Mouse (Mus musculus) limb, embryonic 14.5 days (tissue): Measurements from ENCODE around the gene Akr1b3. TPM values are rescaled to one million over a fixed set of nuclear protein-coding genes. Genes with fewer than 3 reads are reported as not detected.
A peak's percentile ranks its signal among the peaks of the same experiment; 100 is the strongest.
"Not testable (repeated sequence)": the region's sequence is repeated elsewhere in the genome, so short reads cannot be mapped to it uniquely, and the experiment has no call there.

Source experiments
- ATAC-seq: fragments of 200-750 bp; cut with Nextera tagmentation; 2 replicates; pipeline ENCODE4 v1.8.0; 2017; ENCODE audit warnings: low read depth, moderate number of reproducible peaks, moderate TSS enrichment; ENCODE audit not compliant: low FRiP score
- DNase-seq: peaks from one replicate; pipeline ENCODE4 v3.0.0-alpha.2; 2015; ENCODE audit warnings: low spot score
- H3K27ac ChIP-seq: fragments of 300-500 bp; sonication (generic); replicated peaks from 2 replicates; pipeline ENCODE4 v1.5.1; 2014; ENCODE audit warnings: low read depth, mild to moderate bottlenecking, low read length, moderate library complexity, mixed read lengths
- H3K27me3 ChIP-seq: fragments of 300-500 bp; sonication (generic); 2 replicates; pipeline ENCODE4 v1.6.1; 2014; ENCODE audit warnings: low read length, mixed read lengths; ENCODE audit not compliant: control insufficient read depth, insufficient read depth
- H3K36me3 ChIP-seq: fragments of 300-500 bp; sonication (generic); 2 replicates; pipeline ENCODE4 v1.6.1; 2014; ENCODE audit warnings: mild to moderate bottlenecking, low read length, moderate library complexity, mixed read lengths; ENCODE audit not compliant: control insufficient read depth, insufficient read depth
- H3K4me1 ChIP-seq: fragments of 300-500 bp; sonication (generic); 2 replicates; pipeline ENCODE4 v1.6.1; 2014; ENCODE audit warnings: antibody characterized with exemption, low read length, mixed read lengths; ENCODE audit not compliant: control insufficient read depth, insufficient read depth
- H3K4me2 ChIP-seq: fragments of 300-500 bp; sonication (generic); replicated peaks from 2 replicates; pipeline ENCODE4 v1.6.1; 2014; ENCODE audit warnings: low read depth, mild to moderate bottlenecking, low read length, moderate library complexity; ENCODE audit not compliant: severe bottlenecking
- H3K4me3 ChIP-seq: fragments of 300-500 bp; sonication (generic); replicated peaks from 2 replicates; pipeline ENCODE4 v1.5.1; 2014; ENCODE audit warnings: low read length
- H3K9ac ChIP-seq: fragments of 300-500 bp; sonication (generic); 2 replicates; pipeline ENCODE4 v1.6.1; 2014; ENCODE audit warnings: mild to moderate bottlenecking, low read depth, low read length, moderate library complexity; ENCODE audit not compliant: severe bottlenecking
- H3K9me3 ChIP-seq: fragments of 300-500 bp; sonication (generic); 2 replicates; pipeline ENCODE4 v1.6.1; 2016; ENCODE audit warnings: low read length; ENCODE audit not compliant: control insufficient read depth
- POLR2A ChIP-seq: fragments of 200-500 bp; IDR thresholded peaks from 2 replicates; pipeline ENCODE4 v1.8.0; 2012; ENCODE audit warnings: inconsistent platforms, mild to moderate bottlenecking, moderate library complexity, borderline replicate concordance; ENCODE audit not compliant: insufficient read depth, insufficient read length; ENCODE audit errors: extremely low read depth
- WGBS: fragments of 180-500 bp; shearing (Covaris S2); extraction: QIAGEN DNeasy Blood & Tissue Kit; methylation state at CpG from one replicate; pipeline ENCODE4 v1.1.7; 2014; 5-methylcytosine and 5-hydroxymethylcytosine counted together
- polyA plus RNA-seq, 2 experiments: library from polyadenylated mRNA; depleted of rRNA in 1 of 2; stranded (reverse) in 1 of 2; unstranded in 1 of 2; fragments of >200 nt; fragmentation: Nextera tagmentation in 1 of 2; extraction: Ambion mirVana in 1 of 2; gene quantifications; 2 replicates each; pipeline versions ENCODE4 v1.2.1 to v1.2.3; 2012 to 2014

Akr1b3 gene
- polyA plus RNA-seq, 2 experiments: 133 to 174 TPM

DNA sequence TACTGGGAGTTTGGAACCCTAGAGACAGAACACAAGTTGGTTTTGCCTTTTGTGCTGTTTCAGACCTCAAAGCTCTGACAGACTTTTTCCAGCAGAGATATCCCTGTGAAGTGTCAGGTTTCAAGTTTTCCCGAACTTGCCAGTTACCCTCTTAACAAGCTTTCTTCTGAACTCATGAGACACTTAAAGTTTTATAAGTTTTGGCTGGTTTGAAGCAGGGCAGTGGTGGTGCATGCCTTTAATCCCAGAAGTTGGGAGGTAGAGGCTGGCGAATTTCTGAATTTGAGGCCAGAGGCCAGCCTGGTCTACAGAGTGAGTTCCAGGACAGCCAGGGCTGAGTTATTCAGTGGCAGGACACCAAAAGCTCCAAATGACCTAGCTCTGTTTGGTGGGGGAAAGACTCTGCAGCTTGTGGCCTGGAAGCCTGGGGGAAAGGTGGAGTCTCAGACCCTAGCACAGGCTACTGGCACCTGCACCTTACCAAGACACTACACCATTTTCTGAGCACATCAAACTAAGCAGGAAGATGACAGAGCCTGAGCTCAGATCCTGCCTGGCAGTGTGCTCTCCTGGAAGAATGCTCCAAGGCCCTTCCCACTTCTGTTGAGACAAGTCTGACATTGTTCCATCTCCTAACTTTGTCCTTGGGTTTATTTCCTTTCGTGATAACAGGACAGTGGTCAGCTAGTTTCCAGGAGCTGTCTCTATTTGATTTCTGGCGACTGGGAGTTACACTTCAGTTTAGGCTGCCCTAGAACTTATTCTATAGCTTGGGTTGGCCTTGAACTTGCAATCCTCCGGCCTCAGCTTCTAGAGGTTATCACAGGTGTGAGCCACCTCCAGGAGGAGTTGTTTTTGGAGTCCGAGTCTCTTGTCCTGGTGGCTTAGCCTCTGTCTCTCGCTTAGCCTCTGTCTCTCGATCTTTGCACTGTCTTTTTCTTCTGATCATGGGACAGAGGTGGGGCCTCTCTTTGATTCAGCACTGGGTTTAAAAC, 37.4 kb upstream of the Akr1b3 start:
- WGBS: 66% methylated on average over 8 of the region's 8 CpGs
- H3K9ac ChIP-seq: no peak overlapping the region
- DNase-seq: peak; percentile 61

DNA sequence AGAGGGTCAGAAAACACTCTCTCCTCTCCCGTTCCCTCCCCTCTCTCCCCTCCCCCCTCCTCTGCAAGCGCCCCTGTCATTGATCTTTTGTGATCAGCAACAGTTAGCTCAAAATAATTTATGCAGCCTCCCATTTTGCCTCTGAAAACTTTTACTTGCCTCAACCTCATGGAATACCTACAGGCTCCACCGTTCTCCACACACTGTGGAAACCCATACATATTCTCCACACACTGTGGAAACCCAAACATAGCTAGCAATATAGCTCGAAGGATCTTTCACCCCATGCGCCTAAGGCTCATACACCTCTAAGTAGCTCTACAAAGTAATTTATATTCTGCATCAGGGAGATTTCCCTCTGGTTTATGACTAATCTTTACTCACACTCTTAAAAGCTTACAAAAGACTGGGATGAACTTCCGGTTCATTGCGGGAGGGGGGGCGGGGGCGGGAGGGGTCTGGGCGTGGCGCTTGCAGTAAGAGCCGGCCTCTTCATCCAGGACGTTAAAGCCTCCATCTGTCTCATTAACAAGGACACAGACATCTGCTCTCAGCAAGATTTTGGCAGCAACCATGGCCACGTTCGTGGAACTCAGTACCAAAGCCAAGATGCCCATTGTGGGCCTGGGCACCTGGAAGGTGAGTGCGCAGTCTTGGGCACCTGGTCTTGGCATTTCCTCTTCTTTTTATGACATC, 36.5 kb upstream of the Akr1b3 start, which contains the start of gene Akr1b8:
Gene Akr1b8 (plus strand): TSS at position 462 of the 696 bp plus-strand sequence.
- DNase-seq: no peak
- ATAC-seq: peak; percentile 70
- H3K27ac ChIP-seq: peak within 1 kb of the TSS; percentile 62
- no peaks in the 10 kb centered on the region for H3K9me3 ChIP-seq
- peak within 1 kb of the TSS; percentile 13; the same call in 1 of the 2 replicates for H3K4me3 ChIP-seq
- no peaks in the 10 kb centered on the region for H3K36me3 ChIP-seq
- 7% methylated on average over 16 of the region's 16 CpGs for WGBS
- no peaks in the 10 kb centered on the region for H3K27me3 ChIP-seq
- peaks cover 13% of the 10 kb centered on the region for H3K4me1 ChIP-seq
- H3K9ac ChIP-seq: no peak within 1 kb of the TSS
- H3K4me2 ChIP-seq: peak within 1 kb of the TSS; percentile 37
- TF ChIP-seq POLR2A: no peak

More for the DNA sequence above, 37.4 kb upstream of the Akr1b3 start:
- ATAC-seq: peak; percentile 71
- no peaks in the 10 kb centered on the region for H3K27me3 ChIP-seq
- peak overlapping the region; percentile 37 for H3K4me2 ChIP-seq
- peak overlapping the region; percentile 62 for H3K27ac ChIP-seq
- H3K9me3 ChIP-seq: no peaks in the 10 kb centered on the region
- H3K36me3 ChIP-seq: no peaks in the 10 kb centered on the region
- TF ChIP-seq POLR2A: no peak
- H3K4me3 ChIP-seq: 0 out of 2 replicates have a peak overlapping the region, but pooled peaks have one; percentile 13
- H3K4me1 ChIP-seq: peaks cover 13% of the 10 kb centered on the region

DNA sequence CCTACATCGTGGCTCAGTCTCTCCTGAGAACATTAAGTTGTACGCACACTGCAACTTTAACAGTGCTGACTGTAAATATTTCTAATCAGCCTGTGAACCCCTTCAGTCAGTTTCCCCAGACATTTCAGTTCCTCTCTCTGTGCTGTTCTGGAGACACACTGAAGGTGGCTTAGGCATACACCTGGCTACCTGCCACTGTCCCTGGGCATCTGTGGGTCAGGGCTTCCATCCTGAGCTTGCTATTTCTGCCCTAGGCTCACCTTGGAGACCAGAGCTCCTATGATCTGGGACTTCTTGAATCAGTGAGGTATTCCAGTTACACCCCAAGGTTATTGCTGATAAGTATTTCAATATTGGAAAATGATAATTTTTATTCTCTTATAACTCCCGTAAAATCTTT, 35.1 kb upstream of the Akr1b3 start:
- no peak overlapping the region for H3K9ac ChIP-seq
- peaks cover 13% of the 10 kb centered on the region for H3K4me1 ChIP-seq
- no peak overlapping the region for H3K4me3 ChIP-seq
- H3K4me2 ChIP-seq: no peak overlapping the region
- DNase-seq (no peak), ATAC-seq (no peak)
- H3K27me3 ChIP-seq: no peaks in the 10 kb centered on the region
- no peak for TF ChIP-seq POLR2A
- WGBS: 83% methylated on average over 3 of the region's 3 CpGs
- no peaks in the 10 kb centered on the region for H3K36me3 ChIP-seq
- H3K9me3 ChIP-seq: no peaks in the 10 kb centered on the region
- no peak overlapping the region for H3K27ac ChIP-seq

DNA sequence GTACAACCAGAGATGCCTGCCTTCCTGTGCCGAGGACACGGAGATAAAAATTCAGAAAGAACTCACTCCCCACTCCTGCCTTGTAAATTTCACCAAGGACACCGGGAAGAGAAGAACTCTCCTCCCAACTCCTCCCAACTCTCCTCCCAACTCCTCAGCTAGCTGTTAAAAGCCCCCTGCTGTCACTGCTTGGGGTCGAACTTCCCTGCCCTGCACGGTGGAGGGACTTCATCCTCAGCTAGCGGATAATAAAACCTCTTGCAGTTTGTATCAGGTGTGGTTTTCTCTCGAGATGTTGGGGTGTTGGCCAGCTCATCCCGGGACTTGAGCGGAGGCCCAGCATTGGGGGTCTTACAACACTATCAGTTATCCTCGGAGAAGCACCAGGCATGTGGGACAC, 34.2 kb upstream of the Akr1b3 start:
- not testable (repeated sequence) for DNase-seq, H3K9ac ChIP-seq, ATAC-seq, H3K27me3 ChIP-seq, H3K9me3 ChIP-seq, H3K4me2 ChIP-seq, H3K4me3 ChIP-seq, H3K36me3 ChIP-seq, H3K27ac ChIP-seq
- 34% methylated on average over 8 of the region's 10 CpGs for WGBS
- peaks cover 13% of the 10 kb centered on the region for H3K4me1 ChIP-seq

DNA sequence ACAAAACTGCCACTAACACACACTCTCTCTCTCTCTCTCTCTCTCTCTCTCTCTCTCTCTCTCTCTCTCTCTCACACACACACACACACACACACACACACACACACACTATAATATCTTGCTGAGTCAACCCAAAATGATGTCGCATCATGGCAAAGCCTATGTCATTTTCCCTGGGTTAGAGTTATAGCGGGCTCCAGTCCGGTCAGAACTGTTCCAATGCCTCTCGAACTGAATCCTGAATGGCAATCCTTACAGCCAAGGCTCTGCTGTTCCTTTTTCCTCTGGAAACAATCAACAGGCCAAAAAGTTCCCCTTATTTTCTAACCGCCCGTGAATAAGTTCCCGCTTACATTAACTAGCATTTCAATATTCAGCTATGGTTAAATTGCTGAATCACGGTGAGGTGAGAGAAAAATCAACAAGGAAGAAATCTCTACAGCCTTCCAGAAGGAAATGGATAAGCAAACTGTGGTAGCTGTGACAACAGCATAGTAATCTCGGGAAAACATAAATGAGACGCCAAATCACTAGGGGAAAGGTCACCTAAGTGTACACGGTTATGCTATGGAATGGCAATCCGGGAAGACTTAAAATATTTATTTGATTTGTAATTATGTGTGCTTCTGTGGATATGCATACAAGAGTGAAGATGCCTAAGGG, 32.9 kb upstream of the Akr1b3 start:
- TF ChIP-seq POLR2A: no peak
- no peaks in the 10 kb centered on the region for H3K9me3 ChIP-seq
- no peak overlapping the region for H3K4me3 ChIP-seq
- DNase-seq (no peak), ATAC-seq (no peak)
- H3K27ac ChIP-seq: no peak overlapping the region
- no peak overlapping the region for H3K4me2 ChIP-seq
- H3K9ac ChIP-seq: no peak overlapping the region
- H3K4me1 ChIP-seq: peaks cover 16% of the 10 kb centered on the region
- H3K36me3 ChIP-seq: no peaks in the 10 kb centered on the region
- 81% methylated on average over 12 of the region's 12 CpGs for WGBS
- no peaks in the 10 kb centered on the region for H3K27me3 ChIP-seq
